Mouse (Mus musculus) frontal cortex, postnatal 10 days (tissue): ENCODE measurements around the gene Sf3b5.
"Not testable (repeated sequence)": the region's sequence is repeated elsewhere in the genome, so short reads cannot be mapped to it uniquely, and the experiment has no call there.

Source experiments
- DNase-seq, 2 experiments: peaks; one replicate each; pipeline ENCODE4 v3.0.0; 2022; ENCODE audit warnings: low spot score in 2 of 2, mixed read lengths in 1 of 2

Sf3b5 gene

DNA sequence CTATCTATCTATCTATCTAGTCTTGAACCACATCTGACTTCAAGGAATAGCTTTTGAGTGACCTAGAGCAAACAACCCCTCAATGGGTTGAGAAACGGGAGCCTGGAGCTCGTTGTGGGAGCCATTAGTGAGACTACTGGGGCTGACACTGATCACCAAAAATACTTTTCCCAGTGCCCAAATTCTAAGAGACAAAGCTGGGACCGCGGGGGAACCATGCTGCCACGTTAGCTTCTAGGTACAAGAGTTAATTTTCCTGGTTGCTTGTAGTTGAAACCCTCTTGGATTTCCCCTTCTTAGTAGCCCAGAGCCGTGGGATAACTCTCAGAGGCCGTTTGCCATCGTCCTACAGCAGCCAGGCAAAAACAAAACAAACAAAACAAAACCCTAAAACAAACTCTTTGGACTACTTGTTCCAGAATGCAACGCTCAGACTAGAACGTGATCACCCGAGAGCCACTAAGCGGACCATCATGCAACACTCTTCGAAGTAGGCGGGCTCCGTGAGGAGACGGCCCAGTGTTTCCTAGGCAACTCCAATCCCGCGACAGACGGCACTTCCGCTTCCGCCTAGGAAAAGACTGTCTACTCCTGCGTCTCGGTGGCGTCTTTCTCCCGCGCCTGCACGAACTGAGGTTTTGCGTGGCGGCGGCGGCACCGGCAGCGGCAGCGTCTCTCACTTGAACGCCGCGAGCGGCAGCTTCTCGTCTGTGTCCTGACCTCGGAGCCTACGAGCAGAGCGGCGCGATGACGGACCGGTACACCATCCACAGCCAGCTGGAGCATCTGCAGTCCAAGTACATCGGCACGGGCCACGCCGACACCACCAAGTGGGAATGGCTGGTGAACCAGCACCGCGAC is 3.0 kb downstream of the Sf3b5 start:
- peak; percentile 95 for DNase-seq

DNA sequence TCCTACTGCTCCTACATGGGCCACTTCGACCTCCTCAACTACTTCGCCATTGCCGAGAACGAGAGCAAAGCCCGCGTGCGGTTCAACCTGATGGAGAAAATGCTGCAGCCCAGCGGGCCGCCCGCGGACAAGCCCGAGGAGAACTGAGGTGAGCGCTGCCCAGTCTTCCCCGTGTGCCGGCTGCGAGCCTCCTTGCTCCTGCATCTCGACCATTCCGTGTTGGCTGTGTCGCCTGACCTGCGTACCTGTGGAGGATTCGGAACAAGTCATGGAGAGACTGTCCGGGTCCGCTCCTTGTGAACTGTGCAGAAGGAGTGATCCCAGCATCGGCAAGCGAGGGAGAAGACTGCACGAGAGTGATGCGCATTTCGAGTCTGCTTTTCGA is 3.6 kb downstream of the Sf3b5 start:
- no peak for DNase-seq

DNA sequence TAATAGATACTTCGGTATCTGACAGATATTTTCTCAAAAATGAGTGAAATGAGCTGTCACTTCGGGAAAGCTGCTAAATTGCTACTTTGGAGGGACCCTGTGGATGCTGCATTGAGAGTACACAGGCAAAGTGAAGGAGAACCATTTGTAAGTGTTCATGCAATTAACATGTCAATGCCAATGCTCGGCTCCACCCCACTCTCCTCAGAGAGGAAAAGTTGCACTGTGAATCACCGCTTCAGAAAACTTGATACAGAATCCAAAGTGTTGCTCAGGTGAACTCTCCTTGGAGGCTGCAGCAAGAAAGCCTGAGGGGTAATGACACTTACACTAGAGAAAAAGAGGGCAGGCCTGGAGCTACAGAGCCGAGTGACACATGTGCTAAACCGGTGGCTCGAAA is 8.9 kb downstream of the Sf3b5 start:
- no peak for DNase-seq

DNA sequence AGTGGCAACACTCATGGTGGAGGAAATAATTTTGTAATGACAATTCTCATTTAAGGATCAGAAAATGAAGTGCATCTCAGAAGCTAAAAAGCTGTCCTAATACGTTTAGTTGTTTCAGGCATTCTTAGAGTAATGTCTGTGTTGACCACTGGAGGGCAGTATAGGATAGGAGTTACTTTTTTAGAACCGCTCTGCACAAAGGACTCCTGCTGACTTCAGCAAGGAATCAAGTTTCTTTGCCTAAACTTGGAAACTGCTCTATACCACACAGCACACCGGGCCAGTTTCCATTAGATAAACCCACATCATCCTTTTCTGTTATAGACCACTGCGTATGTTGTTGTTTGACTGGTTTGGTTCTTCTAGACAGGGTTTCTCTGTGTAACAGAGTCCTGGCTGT is 11.4 kb downstream of the Sf3b5 start:
- DNase-seq, result peak; percentile 16 to 40

DNA sequence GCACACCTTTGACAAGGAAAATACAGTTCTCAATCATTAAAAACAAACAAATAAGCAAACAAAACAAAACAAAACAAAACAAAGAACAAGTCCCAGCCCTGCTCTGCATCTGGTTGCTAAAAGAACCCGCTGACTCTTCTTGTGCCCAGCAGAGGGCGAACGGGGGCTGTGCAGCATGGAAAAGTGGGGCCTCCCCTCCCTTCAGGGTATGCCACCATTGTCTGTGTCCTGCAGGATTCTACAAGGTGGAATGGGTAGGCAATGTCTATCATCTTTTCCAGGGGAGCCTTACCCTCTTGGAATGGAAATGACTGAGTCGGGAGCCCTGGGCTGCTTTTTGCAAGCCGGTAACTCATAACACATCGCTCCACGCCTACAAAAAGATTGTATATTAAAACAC is 13.4 kb downstream of the Sf3b5 start:
- peak in 1 of 2 experiments; percentile 18 for DNase-seq

DNA sequence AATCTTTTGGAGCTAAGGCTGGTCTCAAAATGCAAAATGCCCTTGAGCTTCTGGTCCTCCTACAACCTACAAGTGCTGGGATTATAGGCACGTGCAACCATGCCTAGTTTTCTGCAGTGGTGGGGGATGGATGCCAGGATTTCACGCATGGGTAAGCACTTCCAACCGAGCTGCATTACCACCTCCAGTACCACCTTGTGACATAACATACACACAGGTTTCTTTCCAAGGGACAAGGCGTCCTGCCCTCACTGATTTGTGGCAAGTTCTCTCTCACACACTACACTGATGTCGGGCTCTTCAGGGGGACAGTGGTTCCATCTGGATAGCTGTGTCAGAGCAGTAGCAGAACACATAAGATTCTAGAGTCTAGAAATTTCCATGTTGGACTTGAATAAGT is 13.9 kb downstream of the Sf3b5 start:
- DNase-seq, result no peak

DNA sequence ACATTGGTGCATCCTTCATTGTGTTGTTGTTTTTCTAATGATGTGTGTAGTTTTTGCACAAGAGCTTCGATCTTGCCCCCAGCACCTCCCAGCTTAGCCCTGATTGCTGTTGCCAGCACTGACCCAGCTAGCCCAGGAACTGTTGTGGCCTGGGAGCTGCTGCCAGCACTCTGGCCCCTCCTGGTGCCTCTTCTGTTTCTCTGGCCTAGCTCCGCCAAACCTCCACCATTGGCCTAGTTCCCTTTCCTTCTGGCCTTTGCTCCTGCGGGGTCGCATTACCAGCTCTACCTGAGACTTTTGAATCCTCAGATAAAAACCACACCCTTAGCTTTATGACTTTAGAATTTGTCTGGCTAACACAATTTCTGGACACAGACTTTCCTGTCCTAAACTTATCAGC is 17.0 kb downstream of the Sf3b5 start:
- no peak for DNase-seq

DNA sequence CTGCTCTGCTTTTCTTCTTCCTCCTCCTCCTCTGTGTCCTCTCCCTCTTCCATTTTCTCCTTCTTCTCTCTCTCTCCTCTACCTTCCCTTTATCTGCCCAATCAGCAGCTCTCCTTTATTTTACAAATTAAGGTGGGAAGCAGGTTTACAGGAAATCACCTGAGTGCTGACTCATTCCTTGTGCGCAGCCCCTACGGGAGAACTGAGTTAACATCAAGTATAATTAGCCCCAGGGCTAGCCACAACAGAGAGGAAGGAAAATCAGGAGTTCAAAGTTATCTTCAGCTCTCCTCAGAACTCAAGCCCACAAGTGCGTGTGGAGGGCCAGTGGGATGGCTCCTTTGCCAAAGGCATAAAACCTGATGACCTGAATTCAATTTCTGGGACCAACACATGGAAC is 18.8 kb downstream of the Sf3b5 start:
- not testable (repeated sequence) for DNase-seq

DNA sequence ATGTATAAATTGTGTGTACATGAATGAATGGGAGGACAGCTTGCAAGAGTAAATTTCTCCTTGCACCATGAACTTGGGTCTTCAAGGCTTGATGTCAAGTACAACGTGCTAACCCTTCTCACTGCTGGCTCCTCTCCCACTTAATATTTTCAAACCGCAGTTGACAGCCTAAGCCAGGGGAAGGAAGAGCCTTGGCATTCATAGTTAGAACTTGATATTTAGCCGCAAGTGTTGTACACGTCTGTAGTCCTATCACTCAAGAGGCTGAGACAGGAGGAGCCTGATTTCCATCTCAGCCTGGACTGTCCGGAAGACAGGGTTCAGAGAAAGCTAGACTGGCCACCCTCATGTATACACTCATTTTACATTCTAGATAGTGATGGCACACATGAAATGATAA is 22.6 kb downstream of the Sf3b5 start:
- no peak for DNase-seq

DNA sequence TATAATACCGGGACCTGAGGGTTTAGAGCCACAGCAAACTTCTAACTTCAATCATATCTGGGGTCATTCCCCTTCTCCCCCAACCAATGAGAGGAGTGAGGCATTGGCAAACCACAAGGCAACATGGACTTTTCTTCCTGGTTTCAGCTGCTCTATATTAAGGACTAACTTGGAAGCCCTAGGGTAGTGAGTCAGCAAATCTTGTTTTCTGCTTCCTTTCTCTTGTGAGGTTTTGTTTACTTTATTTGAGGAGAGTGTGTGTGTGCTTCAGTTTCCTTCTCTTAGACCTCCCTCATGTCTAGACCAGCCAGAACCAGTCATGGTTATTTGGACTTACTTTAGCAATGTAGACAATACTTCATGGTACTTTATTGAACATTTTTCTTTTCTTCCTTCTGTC is 23.1 kb downstream of the Sf3b5 start:
- DNase-seq, result no peak

DNA sequence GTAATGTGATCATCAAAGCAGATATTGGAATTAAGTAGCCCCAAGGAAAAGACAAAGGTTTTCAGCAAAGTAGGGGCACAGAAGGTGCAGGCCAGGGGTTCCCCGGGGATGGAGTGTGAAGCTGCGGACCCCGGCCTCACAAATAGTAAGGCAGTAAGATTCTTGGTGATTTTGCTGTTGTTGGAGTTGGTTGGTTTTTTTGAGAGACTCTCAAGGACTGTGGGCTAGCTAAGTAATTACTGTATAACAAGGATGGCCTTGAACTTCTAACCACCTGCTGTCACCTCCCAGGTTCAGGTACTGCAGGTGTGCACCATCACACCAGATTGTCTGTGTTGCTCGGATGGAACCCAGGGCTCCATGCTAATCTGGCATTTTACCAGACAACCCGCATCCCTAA is 24.3 kb downstream of the Sf3b5 start:
- DNase-seq, result no peak

DNA sequence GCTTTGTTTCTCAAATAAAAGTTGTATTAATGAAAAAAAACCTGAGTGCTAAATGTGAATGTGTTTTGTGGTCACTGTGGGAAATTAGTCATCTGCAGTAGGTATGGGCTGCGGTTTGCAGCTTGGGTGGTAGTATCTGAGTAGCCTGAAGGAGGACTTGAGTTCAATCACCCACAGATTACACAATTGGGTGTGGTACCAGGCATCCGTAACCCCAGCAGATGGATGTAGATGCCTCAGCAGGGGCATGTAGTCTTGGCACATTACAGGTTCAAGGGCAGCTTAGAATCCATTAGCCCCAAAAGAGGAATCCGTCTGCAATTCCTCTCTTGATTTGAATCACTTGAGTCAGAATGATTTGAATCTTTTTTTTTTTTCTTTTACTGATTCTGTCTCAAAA is 30.1 kb downstream of the Sf3b5 start:
- no peak for DNase-seq

DNA sequence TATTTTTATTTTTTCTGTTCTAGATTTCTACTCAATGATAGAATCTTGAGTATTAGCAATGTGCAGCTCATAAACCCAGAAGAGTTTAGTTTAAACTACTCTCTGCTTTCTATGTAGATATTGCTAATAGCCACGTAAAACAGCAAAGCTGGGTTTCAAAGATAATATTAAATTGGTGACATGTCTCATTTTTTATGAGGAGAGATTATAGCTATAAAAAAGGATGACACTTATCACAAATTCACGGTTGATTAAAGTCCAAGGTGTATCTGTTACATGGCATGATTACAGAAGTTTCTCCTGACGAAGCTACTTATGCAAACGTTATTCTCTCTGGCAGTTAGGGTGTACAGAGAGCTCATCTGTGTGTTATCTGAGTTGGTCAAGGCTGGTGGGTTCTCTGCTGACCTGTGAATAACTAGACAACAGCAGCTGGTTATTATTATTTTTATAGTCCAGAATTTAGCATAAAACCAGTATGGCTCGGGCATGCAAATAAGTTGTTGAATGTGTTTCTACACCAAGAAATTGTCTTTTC is 34.6 kb downstream of the Sf3b5 start:
- DNase-seq, result no peak

DNA sequence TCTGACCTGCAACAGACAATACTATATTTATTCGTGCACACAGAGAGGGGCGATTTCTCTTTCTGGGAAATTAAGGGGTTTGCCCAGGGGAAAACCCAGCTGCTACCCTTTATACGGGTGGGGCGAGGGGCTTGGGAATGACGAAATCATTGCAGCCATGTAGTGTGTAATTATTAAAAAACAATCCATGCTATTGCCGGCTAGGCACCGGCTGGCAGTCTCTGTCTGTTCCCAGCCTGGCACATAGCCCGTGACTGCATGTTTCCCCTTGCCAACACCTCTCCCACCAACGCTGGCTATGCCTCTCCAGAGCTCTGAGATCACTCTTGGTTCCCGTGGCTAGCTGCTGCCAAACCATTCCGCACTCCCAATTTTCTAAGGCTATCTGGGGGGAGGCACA is 39.5 kb downstream of the Sf3b5 start:
- DNase-seq, result peak; percentile 6 to 16

DNA sequence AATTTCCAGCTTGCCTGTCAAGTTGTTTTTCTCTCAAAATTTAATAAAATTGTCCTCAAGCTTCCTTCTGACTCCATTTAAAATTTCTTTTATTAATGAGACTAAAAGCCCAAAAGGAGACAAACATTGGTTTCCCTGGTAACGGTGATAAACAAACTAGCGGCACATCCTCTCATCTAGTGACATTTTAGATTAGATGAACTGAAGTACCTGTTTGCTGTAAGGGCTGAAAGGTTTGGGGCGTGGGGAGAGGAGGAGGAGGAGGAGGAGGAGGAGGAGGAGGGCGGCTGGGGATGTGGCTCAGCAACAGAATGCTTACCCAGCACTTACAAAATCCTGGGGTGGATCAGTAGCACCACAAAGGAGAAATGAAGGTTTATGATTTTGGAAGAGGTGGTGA is 42.7 kb downstream of the Sf3b5 start:
- DNase-seq, result no peak

DNA sequence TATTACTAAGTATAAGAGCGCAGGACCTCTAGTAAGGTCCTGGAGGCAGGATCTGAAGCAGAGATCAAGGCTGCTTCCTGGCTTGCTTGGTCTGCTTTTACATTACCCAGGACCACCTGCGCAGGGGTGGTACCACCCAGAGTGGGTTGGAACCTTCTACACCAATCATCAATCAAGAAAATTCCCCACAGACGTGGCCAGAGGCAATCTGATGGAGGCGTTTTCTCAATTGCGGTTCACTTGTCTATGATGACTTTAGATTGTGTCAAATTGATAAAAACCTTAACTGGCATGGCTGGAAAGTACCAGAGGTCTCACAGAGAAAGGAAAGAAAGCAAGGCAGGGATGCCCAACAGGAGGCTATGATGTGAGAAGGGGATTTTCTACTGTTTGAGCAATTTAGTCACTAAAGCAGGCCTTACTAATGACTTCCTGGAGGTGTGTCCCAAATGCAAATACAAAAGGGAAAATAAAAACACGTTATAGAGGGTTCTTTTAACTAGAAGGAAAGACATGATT is 51.8 kb downstream of the Sf3b5 start:
- no peak for DNase-seq
